Mouse (Mus musculus) G1E-ER4 (cell line): ENCODE results near the gene Dnah10. TPM values are rescaled to one million over a fixed set of nuclear protein-coding genes. Genes with fewer than 3 reads are reported as not detected.

Experiments used
- GATA1 ChIP-seq: IDR thresholded peaks from one replicate; pipeline ENCODE4 v1.8.0; 2012; ENCODE audit warnings: low read length, inconsistent platforms
- polyA plus RNA-seq: library from polyadenylated mRNA; stranded (reverse); fragments of >175 nt; gene quantifications from 2 replicates; pipeline ENCODE4 v1.2.3, GENCODE M21; 2012

The Dnah10 gene
- polyA plus RNA-seq: not detected in 2 replicates

DNA sequence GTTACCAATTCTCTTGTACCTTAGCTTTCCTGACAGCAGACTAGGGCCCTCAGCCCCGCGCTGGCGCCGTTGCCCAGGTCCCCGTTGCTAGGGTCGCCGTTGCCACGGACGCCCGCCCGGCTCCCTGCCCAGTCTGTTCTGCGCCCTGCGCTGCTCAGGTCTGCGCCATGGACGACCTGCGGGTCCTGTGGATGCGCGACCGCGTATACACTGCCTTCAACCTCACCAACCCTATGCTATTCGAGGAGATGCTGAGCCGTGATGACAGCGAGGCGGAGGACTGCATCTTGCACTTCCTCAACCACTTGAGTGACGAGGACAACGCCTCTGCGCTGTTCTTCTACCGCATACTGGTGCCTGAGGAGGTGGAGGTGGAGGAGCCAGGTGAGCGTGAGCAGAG is at the start of gene Dnah10:
Gene Dnah10 (plus strand): TSS at position 89 of the 400 bp plus-strand sequence.
- TF ChIP-seq GATA1: no peak

DNA sequence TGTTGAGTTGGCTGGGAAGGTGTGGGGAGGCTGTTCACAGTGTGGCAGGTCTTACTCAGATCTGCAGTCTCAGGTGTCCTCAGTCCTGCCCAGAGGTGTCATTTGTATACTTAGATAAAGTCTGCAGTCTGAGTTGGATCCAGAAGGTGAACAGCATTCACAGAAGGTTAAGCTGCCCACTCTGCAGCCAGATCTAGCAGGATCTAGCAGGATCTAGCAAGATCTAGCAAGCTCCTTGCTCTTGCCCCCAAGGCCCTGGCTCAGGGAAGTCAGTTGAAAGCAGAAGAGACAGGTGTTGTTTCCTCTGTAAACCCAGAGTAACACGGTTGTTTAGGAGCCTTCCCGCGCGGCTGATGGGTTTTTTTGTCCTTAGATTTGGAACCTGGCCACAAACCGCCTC is 11.1 kb upstream of the Dnah10 start:
- TF ChIP-seq GATA1: no peak

DNA sequence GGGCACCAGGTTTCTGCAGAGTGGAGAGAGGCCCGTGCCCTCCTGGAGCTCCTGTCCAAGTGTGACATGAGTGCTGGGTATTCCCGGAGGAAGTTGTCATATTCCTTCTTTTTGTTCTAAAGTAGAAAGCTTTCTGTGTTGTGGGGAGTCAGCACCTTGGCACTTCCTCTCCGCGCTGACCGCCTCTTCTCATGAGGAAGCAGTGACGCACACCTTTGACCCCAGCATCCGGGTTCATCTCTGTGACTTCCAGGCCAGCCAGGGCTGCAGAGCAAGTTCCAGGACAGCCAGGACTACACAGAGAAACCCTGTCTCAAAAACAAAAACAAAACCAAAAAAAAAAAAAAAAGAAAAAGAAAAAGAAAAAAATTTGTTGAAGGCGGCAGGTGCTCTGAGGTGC is 9.8 kb upstream of the Dnah10 start:
- TF ChIP-seq GATA1: no peak

- TF ChIP-seq GATA1: no peak
Measured at GRCm38 (mm10) chr5:124717969-124718368, 6.9 kb upstream of the Dnah10 start.

- TF ChIP-seq GATA1: no peak
Measured at GRCm38 (mm10) chr5:124718396-124718795, 6.5 kb upstream of the Dnah10 start.

- TF ChIP-seq GATA1: no peak
Measured at GRCm38 (mm10) chr5:124723125-124723524, 1.8 kb upstream of the Dnah10 start.

- TF ChIP-seq GATA1: no peak
Measured at GRCm38 (mm10) chr5:124729662-124730206, 4.8 kb downstream of the Dnah10 start.

GRCm38 (mm10) chr5:124733961-124734360 is 9.1 kb downstream of the Dnah10 start:
- no peak for TF ChIP-seq GATA1

GRCm38 (mm10) chr5:124741898-124742599 is 17.2 kb downstream of the Dnah10 start:
- TF ChIP-seq GATA1: no peak

- no peak for TF ChIP-seq GATA1
Measured at GRCm38 (mm10) chr5:124743841-124744240, 19.0 kb downstream of the Dnah10 start.

DNA sequence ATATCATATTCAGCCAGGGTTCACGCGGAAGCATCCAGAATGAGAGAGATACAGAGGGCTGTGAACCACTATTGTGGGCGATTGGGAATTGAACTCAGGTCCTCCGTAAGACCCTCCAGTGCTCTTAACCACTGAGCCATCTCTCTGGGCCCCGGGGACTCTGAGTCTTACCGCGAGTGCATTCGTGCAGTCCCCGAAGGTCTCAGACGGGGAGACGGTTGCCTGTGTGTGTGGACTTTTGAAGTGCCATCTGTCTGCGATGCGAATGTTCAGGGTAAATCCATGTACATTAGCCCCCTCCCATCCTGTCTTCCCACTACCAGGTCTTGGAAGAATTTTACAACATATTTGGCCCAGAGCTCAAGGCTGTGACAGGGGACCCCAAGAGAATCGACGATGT is 21.3 kb downstream of the Dnah10 start:
- TF ChIP-seq GATA1: no peak

DNA sequence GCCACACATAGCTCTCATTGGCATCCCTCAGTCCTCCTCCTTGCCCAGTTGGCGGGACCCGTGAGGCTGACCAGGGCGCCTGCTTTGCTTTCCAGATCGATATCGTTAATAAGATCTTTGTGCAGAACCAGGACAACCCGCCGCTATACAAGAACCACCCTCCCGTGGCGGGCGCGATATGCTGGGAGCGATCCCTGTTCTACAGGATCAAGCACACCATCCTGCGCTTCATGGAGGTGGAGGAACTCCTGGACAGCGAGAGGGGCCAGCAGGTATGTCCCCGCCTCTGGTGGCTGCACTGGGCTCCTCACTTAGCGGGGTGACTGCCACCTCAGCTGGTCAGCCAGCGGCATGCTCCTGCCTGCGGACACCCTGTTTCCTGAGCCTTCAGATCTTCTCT is 23.4 kb downstream of the Dnah10 start:
- no peak for TF ChIP-seq GATA1

GRCm38 (mm10) chr5:124751656-124752055 is 26.8 kb downstream of the Dnah10 start:
- TF ChIP-seq GATA1: no peak

- no peak for TF ChIP-seq GATA1
Measured at GRCm38 (mm10) chr5:124761011-124761410, 36.1 kb downstream of the Dnah10 start.

DNA sequence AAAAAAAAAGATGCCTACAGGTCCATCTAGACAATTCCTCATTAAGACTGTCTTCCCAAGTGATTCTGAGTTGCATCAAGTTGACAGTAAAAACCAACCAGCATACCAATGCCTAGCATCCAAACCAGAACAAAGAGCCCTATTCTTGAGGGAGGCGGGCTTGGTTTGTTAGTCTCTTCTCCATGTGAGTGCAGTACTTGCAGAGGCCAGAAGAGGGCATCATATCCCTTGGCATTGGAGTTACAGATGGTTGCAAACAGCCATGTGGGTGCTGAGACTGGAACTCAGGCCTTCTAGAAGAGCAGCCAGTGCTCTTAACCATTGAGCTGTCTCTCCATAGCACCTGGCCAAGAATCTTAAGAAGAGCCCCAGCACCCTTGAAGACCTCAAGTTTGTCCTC is 36.9 kb downstream of the Dnah10 start:
- no peak for TF ChIP-seq GATA1

- no peak for TF ChIP-seq GATA1
Measured at GRCm38 (mm10) chr5:124774552-124774951, 49.7 kb downstream of the Dnah10 start.

DNA sequence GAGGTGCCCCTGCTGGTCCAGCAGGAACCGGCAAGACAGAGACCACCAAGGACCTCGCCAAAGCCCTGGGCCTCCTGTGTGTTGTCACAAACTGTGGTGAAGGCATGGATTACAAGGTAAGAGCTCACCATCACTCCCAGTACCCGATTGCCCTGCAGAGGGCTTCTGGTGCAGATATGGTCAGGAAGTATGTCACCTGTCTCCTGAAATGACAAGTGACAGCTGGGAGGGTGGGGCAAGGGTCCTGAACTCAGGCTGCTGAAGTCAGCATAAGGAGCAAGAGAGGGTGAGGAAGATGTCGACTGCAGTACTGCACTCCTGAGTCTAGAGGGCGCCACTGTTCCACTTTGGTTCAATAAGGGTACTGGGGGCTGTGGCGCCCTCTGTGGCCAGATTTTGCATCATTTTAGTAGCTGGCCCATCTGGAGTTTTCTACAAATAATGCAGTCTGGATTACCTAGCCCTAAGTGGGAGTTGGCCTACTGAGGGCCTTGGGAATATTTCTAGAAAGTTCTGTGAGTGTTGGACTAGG is 52.4 kb downstream of the Dnah10 start:
- TF ChIP-seq GATA1: no peak
